Mouse (Mus musculus): ENCODE measurements at regions not wholly inside any gene's neighbourhood (a gene's known extent, or its start where the extent isn't known, plus 50 kb on each side); places are given as distances from the start of the nearest gene placed in this dataset.
"Not testable (repeated sequence)": the region's sequence is repeated elsewhere in the genome, so short reads cannot be mapped to it uniquely, and the experiment has no call there.

DNA sequence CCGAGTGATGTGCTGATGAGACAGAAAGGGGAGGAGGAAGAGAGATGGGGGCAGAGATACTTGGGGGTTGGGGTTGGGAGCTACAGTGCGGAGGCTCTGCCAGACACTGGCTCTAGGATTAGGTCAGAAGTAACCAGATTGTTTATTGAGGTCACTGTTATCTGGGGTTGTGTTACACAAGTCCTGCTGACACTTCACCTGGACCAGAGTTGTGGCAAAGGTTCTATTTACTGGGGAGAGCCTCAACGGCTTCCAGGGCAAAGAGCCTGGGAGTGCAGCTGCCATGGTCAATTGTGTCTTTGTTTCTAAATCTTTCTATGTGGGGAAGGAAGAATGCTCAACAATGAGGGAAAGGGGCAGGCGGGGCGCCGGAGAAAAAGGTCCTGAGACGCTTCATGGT lies 144.6 kb upstream of the Stt3b start:
- Histone ChIP-seq H3K36me3 (ENCODE audit: control insufficient read depth, insufficient read depth, low read length) (no peaks in the 10 kb centered on the region), H3K27me3 (replicated peaks; ENCODE audit: control insufficient read depth, insufficient read depth, low read length) (no peaks in the 10 kb centered on the region), H3K27ac (ENCODE audit: insufficient read depth, low read depth, low read length) (no peak overlapping the region), H3K4me3 (ENCODE audit: insufficient read depth, low read depth, low read length) (no peak overlapping the region), H3K4me1 (ENCODE audit: control insufficient read depth, insufficient read depth, low read length) (no peaks in the 10 kb centered on the region)
- TF ChIP-seq CTCF (conservative IDR thresholded peaks at IDR 0.05; ENCODE audit: insufficient read depth, insufficient read length, low read depth, low read length), result no peak
- no peak for TF ChIP-seq POLR2A (IDR thresholded peaks at IDR 0.05; ENCODE audit: low read depth, low read length)
- 86% methylated on average over 7 of the region's 7 CpGs for WGBS
- DNase-seq, result no peak

DNA sequence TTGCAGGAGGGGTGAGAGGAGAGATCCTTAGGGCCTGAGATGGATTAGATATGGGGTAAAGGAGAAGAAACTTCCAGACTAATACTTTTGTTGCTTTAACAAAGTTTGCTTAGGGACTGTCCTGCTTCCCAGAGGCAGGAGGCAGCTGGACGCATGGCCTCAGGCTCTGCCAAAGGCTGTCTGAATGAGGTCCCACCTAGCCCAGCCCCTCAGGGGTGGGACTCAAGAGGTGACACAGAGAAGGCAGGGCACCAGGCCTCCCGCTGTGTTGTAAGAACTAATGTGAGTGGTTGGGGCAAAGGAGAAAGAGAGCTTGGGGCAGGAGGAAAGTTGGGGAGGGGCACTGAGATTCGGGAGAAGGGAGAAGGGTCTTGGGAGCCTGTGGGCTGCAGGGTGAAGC lies 145.9 kb upstream of the Stt3b start:
- Histone ChIP-seq H3K27ac (ENCODE audit: insufficient read depth, low read depth, low read length) (no peak overlapping the region), H3K36me3 (ENCODE audit: control insufficient read depth, insufficient read depth, low read length) (no peaks in the 10 kb centered on the region), H3K27me3 (replicated peaks; ENCODE audit: control insufficient read depth, insufficient read depth, low read length) (no peaks in the 10 kb centered on the region), H3K4me1 (ENCODE audit: control insufficient read depth, insufficient read depth, low read length) (no peaks in the 10 kb centered on the region), H3K4me3 (ENCODE audit: insufficient read depth, low read depth, low read length) (no peak overlapping the region)
- DNase-seq, result no peak
- 77% methylated on average over 3 of the region's 3 CpGs for WGBS
- no peak for TF ChIP-seq POLR2A (IDR thresholded peaks at IDR 0.05; ENCODE audit: low read depth, low read length)
- TF ChIP-seq CTCF (conservative IDR thresholded peaks at IDR 0.05; ENCODE audit: insufficient read depth, insufficient read length, low read depth, low read length), result no peak

DNA sequence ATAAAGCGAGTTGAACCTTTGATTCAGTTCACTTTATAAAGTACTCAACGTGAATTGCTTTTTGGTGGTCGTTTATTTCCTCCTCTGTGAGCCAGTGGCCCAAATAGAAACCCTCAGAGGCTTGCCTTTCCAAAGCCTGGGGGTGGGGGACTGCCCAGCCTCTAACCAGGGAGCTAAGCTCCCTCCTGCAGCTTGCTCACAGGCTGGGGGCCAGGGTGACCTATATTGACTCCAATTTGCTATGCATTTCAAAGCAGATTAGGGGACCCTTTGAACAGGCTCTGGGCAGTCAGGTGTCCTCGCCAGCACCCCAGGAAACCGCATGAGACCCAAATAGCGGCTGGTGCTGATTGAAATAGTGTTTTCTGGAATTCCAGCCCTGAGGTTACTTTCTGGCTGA lies 146.4 kb upstream of the Stt3b start:
- no peak overlapping the region for H3K4me3 ChIP-seq (ENCODE audit: insufficient read depth, low read depth, low read length)

DNA sequence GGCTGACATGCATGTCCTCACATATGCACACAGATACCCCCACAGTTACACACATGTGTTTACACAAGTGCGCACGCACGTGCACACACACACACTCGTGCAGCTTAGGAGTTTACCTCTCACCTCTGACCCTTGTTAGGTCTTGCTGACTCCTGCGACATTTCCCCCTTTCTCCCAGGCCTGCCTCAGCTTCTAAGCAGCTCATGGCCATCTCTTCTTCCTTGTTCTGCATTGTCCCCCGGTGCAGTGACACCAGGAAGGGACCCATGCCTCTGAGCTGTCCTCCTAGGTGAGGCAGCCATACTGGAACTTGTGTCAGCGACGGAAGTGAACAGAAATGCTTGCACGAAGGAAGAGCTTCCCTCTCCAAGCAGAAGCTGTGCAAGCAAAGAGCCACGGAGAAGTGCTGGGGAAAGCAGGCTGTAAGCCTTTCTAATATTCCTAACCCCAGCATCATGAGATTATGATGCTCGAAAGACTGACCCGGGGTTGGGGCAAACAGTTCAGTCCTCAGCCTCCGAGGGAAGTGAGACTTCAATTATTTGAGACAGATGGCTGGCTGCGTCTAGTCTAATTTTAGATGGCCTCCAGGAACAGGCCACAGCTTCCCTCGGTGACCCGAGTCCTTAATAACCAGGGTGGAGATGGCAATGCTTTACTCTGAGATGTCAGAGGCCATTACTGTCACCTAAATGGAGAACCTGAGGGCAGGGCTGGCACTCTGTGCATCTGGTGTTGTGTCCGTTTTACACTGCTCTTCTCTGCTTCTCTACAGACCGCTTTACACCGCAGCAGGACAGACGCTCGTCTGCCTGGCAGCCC lies 147.9 kb upstream of the Stt3b start:
- no peak for TF ChIP-seq CTCF (conservative IDR thresholded peaks at IDR 0.05; ENCODE audit: insufficient read depth, insufficient read length, low read depth, low read length)
- no peak for TF ChIP-seq POLR2A (IDR thresholded peaks at IDR 0.05; ENCODE audit: low read depth, low read length)

More for the DNA sequence above, 146.4 kb upstream of the Stt3b start:
- no peak for DNase-seq
- no peaks in the 10 kb centered on the region for H3K27me3 ChIP-seq (replicated peaks; ENCODE audit: control insufficient read depth, insufficient read depth, low read length)
- no peak for TF ChIP-seq POLR2A (IDR thresholded peaks at IDR 0.05; ENCODE audit: low read depth, low read length)
- TF ChIP-seq CTCF (conservative IDR thresholded peaks at IDR 0.05; ENCODE audit: insufficient read depth, insufficient read length, low read depth, low read length), result no peak
- WGBS, result 48% methylated on average over 6 of the region's 6 CpGs
- no peak overlapping the region for H3K27ac ChIP-seq (ENCODE audit: insufficient read depth, low read depth, low read length)
- H3K4me1 ChIP-seq (ENCODE audit: control insufficient read depth, insufficient read depth, low read length), result no peaks in the 10 kb centered on the region
- H3K36me3 ChIP-seq (ENCODE audit: control insufficient read depth, insufficient read depth, low read length), result no peaks in the 10 kb centered on the region

DNA sequence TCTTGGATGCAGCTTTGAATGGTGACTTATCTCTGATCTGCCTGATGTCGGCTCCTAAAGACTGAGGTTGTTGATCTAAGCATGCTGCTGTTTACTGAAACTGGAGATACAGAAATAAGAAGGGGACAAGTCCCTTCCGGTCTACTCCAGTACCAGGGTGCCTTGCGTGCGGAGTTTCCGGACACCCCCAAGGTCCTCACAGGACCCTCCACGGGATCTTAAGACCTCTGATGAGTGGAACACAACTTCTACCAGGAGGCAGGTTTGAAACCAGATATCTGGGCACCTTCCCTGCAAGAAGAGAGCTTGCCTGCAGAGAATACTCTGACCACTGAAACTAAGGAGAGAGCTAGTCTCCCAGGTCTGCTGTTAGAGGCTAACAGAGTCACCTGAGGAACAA lies 148.9 kb upstream of the Stt3b start:
- H3K27ac ChIP-seq (ENCODE audit: insufficient read depth, low read depth, low read length); H3K4me1 ChIP-seq (ENCODE audit: control insufficient read depth, insufficient read depth, low read length); H3K4me3 ChIP-seq (ENCODE audit: insufficient read depth, low read depth, low read length); H3K27me3 ChIP-seq (replicated peaks; ENCODE audit: control insufficient read depth, insufficient read depth, low read length); DNase-seq; H3K36me3 ChIP-seq (ENCODE audit: control insufficient read depth, insufficient read depth, low read length): not testable (repeated sequence)
- WGBS, result 93% methylated on average over 6 of the region's 6 CpGs

More for the DNA sequence above, 147.9 kb upstream of the Stt3b start:
- H3K27me3 ChIP-seq (replicated peaks; ENCODE audit: control insufficient read depth, insufficient read depth, low read length), result no peaks in the 10 kb centered on the region
- WGBS, result 63% methylated on average over 21 of the region's 21 CpGs
- H3K4me1 ChIP-seq (ENCODE audit: control insufficient read depth, insufficient read depth, low read length), result no peaks in the 10 kb centered on the region
- no peaks in the 10 kb centered on the region for H3K36me3 ChIP-seq (ENCODE audit: control insufficient read depth, insufficient read depth, low read length)
- no peak for DNase-seq
- no peak overlapping the region for H3K27ac ChIP-seq (ENCODE audit: insufficient read depth, low read depth, low read length)
- H3K4me3 ChIP-seq (ENCODE audit: insufficient read depth, low read depth, low read length), result no peak overlapping the region

DNA sequence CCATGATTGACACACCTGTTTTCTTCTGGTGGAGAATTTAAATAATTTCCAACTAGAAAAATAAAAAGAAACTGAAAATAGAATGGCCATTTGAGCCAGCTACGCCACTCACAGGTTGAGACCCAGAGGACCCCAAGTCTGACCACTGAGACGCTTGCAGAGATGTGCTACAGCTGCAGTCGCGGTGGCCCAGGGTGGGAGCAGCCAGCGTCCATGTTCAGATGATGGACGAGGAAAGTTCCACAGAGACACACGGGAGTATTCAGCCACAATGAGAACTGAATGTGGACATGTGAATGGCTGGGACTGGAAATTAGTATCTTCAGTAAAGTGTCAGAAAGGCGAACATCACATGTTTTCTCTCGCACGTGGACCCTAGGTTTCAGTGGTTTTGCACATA lies 155.1 kb upstream of the Stt3b start:
- TF ChIP-seq POLR2A (IDR thresholded peaks at IDR 0.05; ENCODE audit: low read depth, low read length) (no peak), CTCF (conservative IDR thresholded peaks at IDR 0.05; ENCODE audit: insufficient read depth, insufficient read length, low read depth, low read length) (no peak)
- H3K4me1 ChIP-seq (ENCODE audit: control insufficient read depth, insufficient read depth, low read length), result no peaks in the 10 kb centered on the region
- H3K27me3 ChIP-seq (replicated peaks; ENCODE audit: control insufficient read depth, insufficient read depth, low read length), result no peaks in the 10 kb centered on the region
- no peaks in the 10 kb centered on the region for H3K36me3 ChIP-seq (ENCODE audit: control insufficient read depth, insufficient read depth, low read length)
- 88% methylated on average over 10 of the region's 10 CpGs for WGBS
- no peak for DNase-seq
- no peak overlapping the region for H3K27ac ChIP-seq (ENCODE audit: insufficient read depth, low read depth, low read length)
- no peak overlapping the region for H3K4me3 ChIP-seq (ENCODE audit: insufficient read depth, low read depth, low read length)

DNA sequence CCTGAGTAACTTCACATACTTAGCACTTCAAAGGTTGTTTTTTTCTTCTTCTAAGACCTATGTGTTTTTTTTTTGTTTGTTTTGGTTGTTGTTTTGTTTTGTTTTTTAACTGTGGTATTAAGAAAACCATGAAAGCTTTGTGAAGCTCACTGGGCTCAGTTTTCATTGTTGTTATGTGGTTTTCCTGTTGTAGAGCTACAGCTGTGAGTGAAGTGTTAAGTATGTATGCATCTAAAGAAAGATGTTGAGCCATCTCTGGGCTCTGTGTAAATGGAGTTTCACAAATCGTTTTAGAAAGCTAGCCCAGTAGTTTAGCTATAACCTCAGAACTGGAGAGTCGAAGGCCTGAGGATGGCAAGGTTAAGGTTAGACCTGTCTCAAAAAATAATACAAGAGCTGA lies 158.4 kb upstream of the Stt3b start:
- no peak overlapping the region for H3K27ac ChIP-seq (ENCODE audit: insufficient read depth, low read depth, low read length)
- TF ChIP-seq CTCF (conservative IDR thresholded peaks at IDR 0.05; ENCODE audit: insufficient read depth, insufficient read length, low read depth, low read length) (no peak), POLR2A (IDR thresholded peaks at IDR 0.05; ENCODE audit: low read depth, low read length) (no peak)
- H3K36me3 ChIP-seq (ENCODE audit: control insufficient read depth, insufficient read depth, low read length), result no peaks in the 10 kb centered on the region
- H3K4me1 ChIP-seq (ENCODE audit: control insufficient read depth, insufficient read depth, low read length), result no peaks in the 10 kb centered on the region
- no peaks in the 10 kb centered on the region for H3K27me3 ChIP-seq (replicated peaks; ENCODE audit: control insufficient read depth, insufficient read depth, low read length)
- DNase-seq, result no peak
- 84% methylated on average over 2 of the region's 2 CpGs for WGBS
- H3K4me3 ChIP-seq (ENCODE audit: insufficient read depth, low read depth, low read length), result no peak overlapping the region
